Mouse (Mus musculus): ENCODE results near the gene Psma4. TPM values are rescaled to one million over a fixed set of nuclear protein-coding genes. Genes with fewer than 3 reads are reported as not detected.

The Psma4 gene
- polyA plus RNA-seq (2017; shearing (Covaris generic)) = 100 to 1,000 TPM; 192 to 247 TPM

GRCm38 (mm10) chr9:54950575-54951321, at the start of gene Psma4, which contains the start of gene AY074887:
Gene Psma4 (plus strand): TSS chr9:54950790.
Gene AY074887 (minus strand): TSS chr9:54950998.

GRCm38 (mm10) chr9:54917010-54917677, 33.4 kb upstream of the Psma4 start, which contains the start of gene Hykk:
Gene Hykk (plus strand): TSS chr9:54917283.

GRCm38 (mm10) chr9:54980674-54981073, 30.1 kb downstream of the Psma4 start, which contains the start of gene Chrna5:
Gene Chrna5 (plus strand): TSS chr9:54980880.

Other genes starting within 250 kb of the Psma4 start
- 100 to 1,000 TPM in 1 of 2 experiments, 10 to 100 TPM in 1; 85.1 to 105 TPM for gene Wdr61, start 216.3 kb upstream of the Psma4 start, polyA plus RNA-seq (2017; shearing (Covaris generic))
- gene Crabp1, start 186.0 kb upstream of the Psma4 start, polyA plus RNA-seq (2017; shearing (Covaris generic)) = under 1 TPM in 1 of 2 experiments, not detected in 1; 0.60 TPM
- 10 to 100 TPM; 18.4 to 22.0 TPM for gene Ireb2, start 87.0 kb upstream of the Psma4 start, polyA plus RNA-seq (2017; shearing (Covaris generic))
- under 1 TPM; 0.40 to 0.49 TPM for gene Hykk, start 33.5 kb upstream of the Psma4 start, polyA plus RNA-seq (2017; shearing (Covaris generic))
- under 1 TPM; 0.65 to 0.83 TPM for gene AY074887, start 208 bp downstream of the Psma4 start, polyA plus RNA-seq (2017; shearing (Covaris generic))
- 1 to 10 TPM in 1 of 2 experiments, under 1 TPM in 1; 0.28 to 1.2 TPM for gene Chrna5, start 30.1 kb downstream of the Psma4 start, polyA plus RNA-seq (2017; shearing (Covaris generic))
- gene Chrna3, start 75.8 kb downstream of the Psma4 start, polyA plus RNA-seq (2017; shearing (Covaris generic)) = 1 to 10 TPM in 1 of 2 experiments, under 1 TPM in 1; 0.14 to 1.4 TPM
- gene Chrnb4, start 98.0 kb downstream of the Psma4 start, polyA plus RNA-seq (2017; shearing (Covaris generic)) = not detected
- gene Ube2q2, start 198.1 kb downstream of the Psma4 start, polyA plus RNA-seq (2017; shearing (Covaris generic)) = 10 to 100 TPM; 48.4 to 58.9 TPM